Mouse (Mus musculus): ENCODE measurements around the gene Adgrb3.
A peak's percentile ranks its signal among the peaks of the same experiment; 100 is the strongest.
"Not testable (repeated sequence)": the region's sequence is repeated elsewhere in the genome, so short reads cannot be mapped to it uniquely, and the experiment has no call there.

The Adgrb3 gene

GRCm38 (mm10) chr1:25526976-25527375 is 302.5 kb downstream of the Adgrb3 start:
- DNase-seq (ENCODE audit: inconsistent age in 2 of 2, low spot score in 1 of 2): no peak

- DNase-seq (ENCODE audit: inconsistent age in 2 of 2, low spot score in 1 of 2): peak in 1 of 2 experiments; percentile 50
These were observed 319.0 kb downstream of the Adgrb3 start for GRCm38 (mm10) chr1:25510321-25511055.

- DNase-seq (ENCODE audit: inconsistent age in 2 of 2, low spot score in 1 of 2): no peak
These were observed 325.2 kb downstream of the Adgrb3 start for GRCm38 (mm10) chr1:25504313-25504712.

- DNase-seq (ENCODE audit: inconsistent age in 2 of 2, low spot score in 1 of 2): no peak
These were observed 326.0 kb downstream of the Adgrb3 start for GRCm38 (mm10) chr1:25503524-25503923.

GRCm38 (mm10) chr1:25495202-25495914 is 334.1 kb downstream of the Adgrb3 start:
- no peak for DNase-seq (ENCODE audit: inconsistent age in 2 of 2, low spot score in 1 of 2)

GRCm38 (mm10) chr1:25491503-25491902 is 338.0 kb downstream of the Adgrb3 start:
- DNase-seq (ENCODE audit: inconsistent age in 2 of 2, low spot score in 1 of 2): no peak

GRCm38 (mm10) chr1:25490174-25490573 is 339.3 kb downstream of the Adgrb3 start:
- no peak for DNase-seq (ENCODE audit: inconsistent age in 2 of 2, low spot score in 1 of 2)

GRCm38 (mm10) chr1:25475699-25476098 is 353.8 kb downstream of the Adgrb3 start:
- DNase-seq (ENCODE audit: inconsistent age in 2 of 2, low spot score in 1 of 2): no peak

- DNase-seq (ENCODE audit: inconsistent age in 2 of 2, low spot score in 1 of 2): no peak
These were observed 355.0 kb downstream of the Adgrb3 start for GRCm38 (mm10) chr1:25474469-25474868.

GRCm38 (mm10) chr1:25471612-25472011 is 357.9 kb downstream of the Adgrb3 start:
- DNase-seq (ENCODE audit: inconsistent age in 2 of 2, low spot score in 1 of 2): not testable (repeated sequence)

- no peak for DNase-seq (ENCODE audit: inconsistent age in 2 of 2, low spot score in 1 of 2)
These were observed 366.9 kb downstream of the Adgrb3 start for GRCm38 (mm10) chr1:25462612-25463011.

- DNase-seq (ENCODE audit: inconsistent age in 2 of 2, low spot score in 1 of 2): no peak
These were observed 394.0 kb downstream of the Adgrb3 start for GRCm38 (mm10) chr1:25435506-25435905.

GRCm38 (mm10) chr1:25430219-25430862 is 399.2 kb downstream of the Adgrb3 start:
- DNase-seq (ENCODE audit: inconsistent age in 2 of 2, low spot score in 1 of 2): peak in 1 of 2 experiments; percentile 16

GRCm38 (mm10) chr1:25420701-25421100 is 408.8 kb downstream of the Adgrb3 start:
- no peak for DNase-seq (ENCODE audit: inconsistent age in 2 of 2, low spot score in 1 of 2)

- DNase-seq (ENCODE audit: inconsistent age in 2 of 2, low spot score in 1 of 2): no peak
These were observed 410.1 kb downstream of the Adgrb3 start for GRCm38 (mm10) chr1:25419378-25419777.

GRCm38 (mm10) chr1:25415084-25415483 is 414.4 kb downstream of the Adgrb3 start:
- DNase-seq (ENCODE audit: inconsistent age in 2 of 2, low spot score in 1 of 2): no peak

- DNase-seq (ENCODE audit: inconsistent age in 2 of 2, low spot score in 1 of 2): no peak
These were observed 465.3 kb downstream of the Adgrb3 start for GRCm38 (mm10) chr1:25364186-25364585.

- no peak for DNase-seq (ENCODE audit: inconsistent age in 2 of 2, low spot score in 1 of 2)
These were observed 471.0 kb downstream of the Adgrb3 start for GRCm38 (mm10) chr1:25358554-25358953.

- DNase-seq (ENCODE audit: inconsistent age in 2 of 2, low spot score in 1 of 2): no peak
These were observed 474.0 kb downstream of the Adgrb3 start for GRCm38 (mm10) chr1:25355486-25355885.

- DNase-seq (ENCODE audit: inconsistent age in 2 of 2, low spot score in 1 of 2): no peak
These were observed 484.6 kb downstream of the Adgrb3 start for GRCm38 (mm10) chr1:25344876-25345275.

- no peak for DNase-seq (ENCODE audit: inconsistent age in 2 of 2, low spot score in 1 of 2)
These were observed 504.1 kb downstream of the Adgrb3 start for GRCm38 (mm10) chr1:25325406-25325805.

GRCm38 (mm10) chr1:25317142-25317541 is 512.4 kb downstream of the Adgrb3 start:
- DNase-seq (ENCODE audit: inconsistent age in 2 of 2, low spot score in 1 of 2): no peak

Data from adrenal gland, adult (tissue).